Mouse (Mus musculus) embryo, embryonic 9.5 days (tissue): ENCODE results near the gene Rufy4.
"Not testable (repeated sequence)": the region's sequence is repeated elsewhere in the genome, so short reads cannot be mapped to it uniquely, and the experiment has no call there.

ENCODE experiments used
- DNase-seq: peaks from one replicate; pipeline ENCODE4 v3.0.0-alpha.2; 2017; ENCODE audit errors: extremely low spot score

Rufy4 gene

DNA sequence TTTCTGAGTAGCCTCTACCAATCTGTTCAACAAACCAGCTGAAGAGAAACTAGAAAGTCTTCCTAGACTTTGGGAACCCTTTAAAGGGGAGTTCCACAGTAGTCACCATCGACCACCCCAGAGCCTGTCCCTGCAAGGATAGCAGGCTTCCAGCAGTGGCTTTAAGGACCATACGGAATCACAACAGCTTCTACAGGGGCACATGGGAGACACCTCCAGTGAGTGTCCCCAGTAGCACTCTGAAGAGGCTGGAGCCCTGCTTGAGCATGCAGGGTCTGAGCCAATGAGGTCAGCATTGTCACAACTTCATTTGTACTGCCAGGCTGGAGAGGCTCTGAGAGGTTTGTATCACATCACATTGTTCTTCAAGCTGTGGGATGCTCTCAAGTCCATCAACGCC lies 24.8 kb downstream of the Rufy4 start:
- DNase-seq, result no peak

DNA sequence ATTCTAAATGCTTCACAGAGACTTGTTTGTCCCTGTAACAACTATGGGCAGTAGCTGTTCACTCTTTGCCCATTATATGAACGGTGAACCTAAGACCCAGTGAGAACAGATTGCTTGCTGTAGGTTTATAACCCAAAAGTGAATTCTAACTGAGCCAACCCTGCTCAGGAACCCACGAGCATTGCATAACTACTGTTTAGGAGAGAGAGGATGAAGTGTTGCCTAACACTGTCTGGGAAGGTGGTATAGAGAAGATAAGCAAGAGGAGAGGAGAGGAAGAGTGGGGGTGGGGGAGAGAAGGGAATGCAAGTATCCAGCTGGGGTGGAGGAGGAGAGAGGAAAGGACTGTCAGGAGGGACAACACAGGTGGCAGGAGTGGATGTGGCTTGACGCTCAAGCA lies 25.8 kb downstream of the Rufy4 start:
- DNase-seq, result no peak

DNA sequence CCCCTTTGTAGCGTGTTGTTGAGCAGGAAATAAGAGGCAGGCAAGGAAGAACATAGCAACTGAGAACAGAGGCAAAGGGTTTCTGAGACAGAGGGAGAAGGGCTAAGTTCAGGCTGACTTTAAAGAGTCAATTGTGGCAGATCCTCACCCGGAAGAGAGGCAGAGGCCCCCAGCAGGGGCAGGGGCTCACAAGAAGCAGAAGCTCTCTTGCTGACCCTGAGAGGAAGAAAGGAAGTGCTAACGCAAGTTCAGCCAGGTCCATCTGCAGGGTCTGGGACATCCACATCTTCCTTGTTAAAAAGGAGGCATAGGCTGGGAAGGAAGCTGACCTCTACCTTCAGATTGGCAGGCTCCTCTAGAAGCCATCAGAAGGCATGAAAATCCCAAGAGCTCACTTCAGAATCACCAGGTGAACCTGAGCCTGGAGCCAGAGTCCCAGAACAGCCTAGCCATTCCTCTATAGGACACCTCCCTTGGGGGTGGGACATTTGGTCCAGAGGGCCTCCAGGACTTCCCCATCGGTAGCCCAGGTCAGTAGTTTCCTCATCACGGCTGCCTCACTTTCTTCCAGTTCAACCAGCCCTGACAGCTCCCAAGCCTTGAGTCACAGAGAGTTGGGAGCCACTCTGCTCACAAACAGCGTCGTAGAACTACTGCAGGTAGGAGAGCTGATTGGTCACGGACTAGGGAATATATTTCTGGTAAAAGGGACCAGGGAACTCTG lies 28.3 kb downstream of the Rufy4 start, which contains the start of gene Cxcr2:
Gene Cxcr2 (plus strand): TSS at position 529 of the 724 bp plus-strand sequence.
- DNase-seq, result no peak

DNA sequence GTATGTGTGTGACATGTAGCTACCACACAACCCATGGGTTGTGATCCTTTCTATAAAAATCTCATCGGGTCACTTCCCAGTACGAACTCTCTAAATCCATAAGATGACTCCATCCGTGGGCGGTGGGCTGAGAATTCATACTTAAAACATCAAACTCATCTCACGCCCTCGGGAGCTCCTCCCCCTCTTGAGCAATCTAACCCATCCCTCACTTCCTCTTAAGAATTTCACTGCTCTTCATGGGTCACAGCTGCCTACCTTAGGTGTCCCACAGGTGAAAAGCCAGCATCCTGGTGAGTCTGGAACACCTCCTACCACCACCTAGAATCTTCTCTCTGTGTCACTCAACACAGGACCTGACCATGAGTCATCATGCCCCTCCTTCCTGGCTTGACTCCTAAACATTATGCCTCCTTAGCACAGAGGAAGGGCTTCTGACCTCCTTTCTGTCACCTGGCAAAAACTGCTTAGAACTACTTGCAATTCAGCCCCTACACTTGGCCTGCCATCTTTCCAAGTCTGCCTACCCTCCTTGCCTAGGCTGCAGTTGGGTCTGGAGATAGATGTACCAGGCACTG lies 30.2 kb downstream of the Rufy4 start:
- DNase-seq, result no peak

DNA sequence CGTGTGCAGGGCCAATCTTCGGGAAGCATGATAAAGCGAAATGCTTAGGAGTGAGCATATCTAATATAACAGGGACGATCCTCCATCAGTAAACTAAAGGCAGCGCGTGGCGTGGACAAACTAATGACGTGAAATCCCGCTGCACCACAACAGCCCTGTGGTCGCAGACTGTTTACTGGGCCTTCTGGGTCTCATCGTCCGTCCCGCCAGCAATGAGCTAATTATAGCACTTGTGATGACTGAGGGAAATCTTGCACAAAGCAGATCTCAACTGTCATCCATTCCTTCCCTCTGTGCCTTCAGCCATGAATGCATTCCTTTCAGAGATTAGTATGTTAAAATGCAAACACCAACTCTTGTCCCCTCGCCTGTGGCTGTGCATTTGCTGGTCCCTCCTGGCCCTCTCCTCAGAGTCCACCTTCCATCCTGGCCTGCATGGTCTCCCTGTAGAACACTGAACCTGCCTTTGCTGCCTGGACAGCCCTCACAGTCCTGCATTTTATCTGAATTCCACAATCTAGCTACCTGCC lies 31.1 kb downstream of the Rufy4 start:
- no peak for DNase-seq

DNA sequence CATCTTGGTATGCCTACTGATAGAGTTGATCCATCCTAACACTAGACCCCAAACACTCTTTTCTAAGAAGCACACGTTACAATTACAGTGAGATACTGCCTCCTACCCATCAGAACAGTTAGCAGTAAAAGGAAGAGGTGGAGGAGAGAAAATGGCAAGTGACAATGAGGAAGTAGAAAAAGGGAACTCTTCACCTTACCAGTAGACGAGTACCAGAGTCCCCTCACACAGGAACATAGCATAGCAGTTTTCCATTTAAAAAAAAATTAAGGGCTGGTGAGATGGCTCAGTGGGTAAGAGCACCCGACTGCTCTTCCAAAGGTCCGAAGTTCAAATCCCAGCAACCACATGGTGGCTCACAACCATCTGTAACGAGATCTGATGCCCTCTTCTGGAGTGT lies 34.3 kb downstream of the Rufy4 start:
- DNase-seq, result not testable (repeated sequence)

DNA sequence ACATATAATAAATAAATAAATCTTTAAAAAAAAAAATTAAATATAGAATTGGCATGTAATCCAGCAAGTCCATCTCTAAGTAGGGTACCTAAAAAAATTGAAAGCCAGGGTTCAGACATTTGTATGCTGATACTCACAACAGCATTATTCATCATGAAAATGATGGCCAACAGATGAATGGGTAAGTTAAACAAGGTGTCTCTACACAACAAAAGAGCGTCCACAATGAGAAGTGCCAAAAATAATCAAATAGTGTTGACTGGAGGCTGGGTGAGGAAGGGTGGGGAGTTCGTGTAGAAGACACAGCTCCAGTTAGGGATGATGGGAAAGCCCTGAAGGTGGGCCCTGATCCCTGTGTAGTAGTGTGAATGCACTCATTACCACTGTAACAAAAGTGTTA lies 34.7 kb downstream of the Rufy4 start:
- no peak for DNase-seq

DNA sequence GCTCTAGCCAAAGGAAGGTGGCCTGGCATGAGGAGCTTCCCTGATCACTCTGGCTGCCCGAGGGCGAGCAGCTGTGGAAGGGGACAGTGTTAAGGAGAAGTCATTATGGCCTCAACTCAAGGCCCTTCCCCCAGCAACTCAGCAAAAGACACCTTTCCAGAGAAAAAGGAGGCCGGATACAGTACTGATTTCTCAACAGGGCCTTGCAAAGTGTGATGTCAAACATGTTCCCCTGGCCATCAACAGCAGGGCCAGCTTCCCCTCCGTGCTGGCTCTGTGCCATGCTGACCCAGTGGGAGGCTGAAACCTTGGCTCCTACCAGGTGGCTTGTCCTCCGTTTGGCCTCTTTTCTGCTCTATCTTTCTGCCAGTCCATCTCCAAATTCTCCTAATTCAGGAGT lies 41.8 kb downstream of the Rufy4 start:
- no peak for DNase-seq

DNA sequence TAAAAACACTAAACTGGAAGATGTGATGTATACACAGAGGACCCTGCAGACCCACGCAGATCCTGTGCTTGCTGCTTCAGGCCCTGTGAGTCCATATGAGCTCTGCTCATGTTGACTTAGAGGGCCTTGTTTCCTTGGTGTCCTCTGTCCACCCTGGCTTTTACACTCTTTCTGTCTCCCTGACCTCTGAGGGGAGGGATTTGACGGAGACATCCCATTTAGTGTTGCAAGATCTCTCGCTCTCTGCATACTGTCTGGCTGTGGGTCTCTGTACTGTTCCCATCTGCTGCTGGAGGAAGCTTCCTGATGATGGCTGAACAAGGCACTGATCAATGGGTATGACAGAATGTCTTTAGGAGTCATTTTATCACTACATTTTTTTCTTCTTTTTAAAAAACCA lies 44.4 kb downstream of the Rufy4 start:
- no peak for DNase-seq

DNA sequence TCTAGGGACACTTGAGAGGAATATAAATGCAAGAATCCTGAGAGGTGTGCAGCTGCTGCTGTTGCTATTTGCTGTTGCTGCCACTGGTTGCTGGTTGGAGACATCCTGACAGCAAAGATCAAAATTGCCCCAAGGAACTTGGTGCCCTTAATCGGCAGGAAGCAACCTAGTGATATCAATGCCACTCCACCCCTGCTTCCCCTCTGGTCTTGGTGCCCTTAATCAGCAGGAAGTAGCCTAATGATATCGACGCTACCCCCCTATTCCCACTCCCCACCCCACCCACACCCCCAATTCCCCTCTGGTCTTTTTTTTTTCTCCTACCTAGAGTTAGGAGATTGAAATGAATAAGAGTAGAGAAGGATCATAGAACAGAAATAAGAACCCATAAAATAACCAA lies 47.4 kb downstream of the Rufy4 start:
- no peak for DNase-seq

DNA sequence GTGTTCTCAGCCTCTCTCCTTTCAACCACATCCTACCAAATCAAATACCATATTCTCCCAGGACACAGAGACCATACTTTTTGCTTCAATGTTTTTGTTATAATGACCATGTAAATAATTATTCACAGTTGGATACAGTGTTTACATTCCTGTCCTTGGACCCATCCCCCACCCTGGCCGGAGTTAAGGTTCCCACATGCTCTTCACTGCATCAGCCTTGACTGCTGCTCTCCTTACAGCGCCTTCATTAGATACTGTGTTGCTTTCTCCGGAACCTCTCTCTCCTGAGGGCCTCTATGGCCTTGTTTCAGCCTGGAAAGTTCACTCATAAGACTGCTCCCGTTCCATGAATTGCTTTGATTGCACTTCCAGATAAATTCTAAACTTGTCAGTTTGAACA lies 50.4 kb downstream of the Rufy4 start:
- DNase-seq, result no peak

DNA sequence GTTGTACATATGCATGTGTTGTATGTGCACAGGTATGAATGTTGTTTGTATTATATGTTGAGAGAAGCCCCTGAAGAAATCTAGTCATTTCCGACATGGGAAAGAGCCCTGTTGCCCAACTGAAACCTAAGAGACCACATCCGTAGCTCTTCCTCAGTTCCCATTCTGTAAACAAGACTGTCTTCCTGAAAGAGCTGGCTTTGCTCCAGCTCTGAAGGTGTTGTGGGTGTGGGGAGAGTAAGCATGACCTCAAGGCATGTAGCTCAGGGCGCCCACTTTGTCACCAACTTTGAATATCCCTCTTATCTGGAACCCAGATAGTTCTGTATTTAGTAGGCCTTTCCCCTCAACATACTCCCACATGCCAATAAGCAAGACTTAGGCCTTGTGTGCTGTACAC lies 53.3 kb downstream of the Rufy4 start:
- DNase-seq, result no peak

DNA sequence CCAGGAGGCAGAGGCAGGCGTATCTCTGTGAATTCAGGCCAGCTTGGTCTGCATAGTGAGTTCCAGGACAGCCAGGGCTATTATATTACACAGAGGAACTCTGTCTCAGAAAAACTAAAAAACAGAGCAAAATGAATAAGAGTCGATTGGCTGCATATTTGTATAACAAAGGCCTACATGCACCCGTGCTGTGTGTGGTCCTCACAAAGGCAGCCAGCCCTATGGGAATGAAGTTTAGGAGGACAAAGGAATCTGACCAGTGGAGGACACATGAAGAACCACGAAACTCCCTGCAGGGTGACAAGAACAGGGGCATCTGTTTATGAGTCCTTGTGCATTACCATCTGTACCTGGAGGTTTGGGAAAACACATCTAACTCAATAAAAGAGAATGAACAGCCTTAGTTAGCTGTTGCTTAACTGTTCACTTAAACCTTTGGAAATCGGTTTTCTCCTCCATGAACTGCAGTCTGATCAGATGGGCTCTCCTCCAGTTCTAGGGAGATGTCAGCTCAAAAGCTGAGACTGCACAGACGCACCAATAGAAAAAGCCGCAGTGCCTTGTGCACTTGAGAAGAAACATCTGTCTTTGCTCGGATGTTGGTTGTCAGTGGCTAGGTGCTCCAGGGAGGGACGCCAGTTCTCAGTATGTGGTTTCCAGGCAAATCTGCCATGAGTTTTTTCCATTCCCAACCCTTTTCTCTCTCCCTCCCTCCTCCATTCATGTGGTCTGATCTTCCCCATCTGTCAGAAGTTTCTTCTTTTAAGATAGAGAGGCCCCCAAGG lies 54.5 kb downstream of the Rufy4 start:
- DNase-seq, result peak; percentile 2

DNA sequence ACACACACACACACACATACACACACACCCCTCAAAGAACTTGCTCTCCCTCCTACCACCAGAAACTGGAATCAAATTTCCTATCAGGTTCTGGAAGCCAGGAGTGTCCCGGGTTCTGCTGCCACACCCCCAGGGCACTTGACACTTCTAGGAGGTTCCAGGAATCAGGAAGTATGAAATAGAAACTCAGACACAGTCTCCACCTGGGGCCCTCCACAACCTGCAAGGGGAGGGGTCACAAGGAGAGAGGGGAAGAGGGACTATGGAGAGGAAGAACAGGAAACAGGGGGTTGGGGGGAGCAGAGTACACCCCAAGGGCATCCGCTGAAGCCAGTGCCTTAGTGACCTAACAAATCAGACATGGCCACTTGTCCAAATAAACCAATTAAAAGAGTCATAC lies 56.1 kb downstream of the Rufy4 start:
- DNase-seq, result no peak

DNA sequence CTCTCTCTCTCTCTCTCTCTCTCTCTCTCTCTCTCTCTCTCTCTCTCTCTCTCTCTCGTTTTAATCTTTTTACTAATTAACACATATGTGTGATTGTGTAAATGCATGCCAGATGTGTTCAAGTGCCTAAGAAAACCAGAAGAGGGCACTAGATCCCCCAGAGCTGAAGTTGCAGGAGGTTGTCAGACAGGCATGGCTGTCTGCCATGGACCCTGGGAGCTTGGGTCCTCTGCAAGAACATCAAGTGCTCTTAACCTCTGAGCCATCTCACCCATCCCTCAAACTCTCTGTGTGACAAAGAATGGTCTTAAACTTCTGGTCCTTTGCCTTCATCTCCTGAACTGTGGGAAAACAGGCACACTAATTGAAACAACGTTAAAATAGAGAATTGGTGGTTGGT lies 57.7 kb downstream of the Rufy4 start:
- no peak for DNase-seq

DNA sequence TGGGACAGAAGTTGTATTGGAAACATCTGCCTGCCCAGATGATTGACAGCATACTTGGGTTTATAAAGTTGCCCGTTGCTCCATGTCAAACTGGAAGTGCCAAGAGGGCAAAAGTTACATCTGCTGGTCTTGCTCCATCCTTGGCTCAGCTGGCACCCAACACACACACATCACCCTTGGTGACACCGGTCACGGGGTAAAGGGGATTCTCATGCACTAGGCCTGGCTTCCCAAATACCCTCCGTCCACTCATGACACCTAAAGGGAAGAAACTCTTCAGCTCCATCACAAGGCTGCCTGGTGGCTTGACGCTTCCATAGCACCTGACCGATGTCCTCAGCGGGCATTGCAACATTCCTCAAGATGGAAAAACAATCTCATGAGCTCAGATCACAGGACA lies 65.1 kb downstream of the Rufy4 start:
- DNase-seq, result no peak

DNA sequence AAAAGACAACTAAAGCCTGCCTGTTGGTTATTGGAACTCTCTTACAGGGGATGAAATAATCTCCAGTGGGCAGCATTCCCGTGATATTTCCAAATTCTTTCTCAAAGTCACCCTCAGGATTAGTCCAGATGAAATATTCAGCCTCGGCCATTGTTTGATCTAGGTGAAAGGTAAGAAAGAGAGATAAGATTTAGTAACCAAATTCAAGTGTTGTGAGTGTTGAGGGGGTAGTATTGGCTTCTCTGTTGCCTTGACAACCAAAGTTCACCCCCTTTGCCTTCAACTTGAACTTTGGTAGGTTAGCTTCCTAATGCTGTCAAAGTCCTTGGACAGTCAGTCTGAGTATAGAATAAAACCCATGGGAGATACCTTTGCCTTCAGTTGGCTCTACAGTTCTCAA lies 67.4 kb downstream of the Rufy4 start:
- DNase-seq, result no peak

DNA sequence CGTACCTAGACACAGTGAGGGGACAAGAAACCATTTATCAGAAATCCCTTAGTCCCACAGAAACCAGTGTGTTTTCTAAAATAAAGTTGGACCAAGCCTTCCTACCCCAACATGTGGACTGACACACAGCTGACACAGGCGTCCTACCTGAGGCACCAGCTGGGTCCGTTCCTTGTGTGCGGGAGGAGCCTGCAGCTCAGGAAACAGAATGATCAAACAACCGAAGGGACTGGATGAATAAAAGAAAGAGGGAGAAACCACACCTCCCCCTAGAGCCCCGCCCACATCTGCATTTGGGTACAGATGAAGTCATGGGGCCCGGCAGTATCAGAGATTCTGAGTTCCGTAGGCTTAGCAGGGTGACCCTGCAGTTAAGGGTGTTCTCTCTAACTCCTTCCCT lies 69.1 kb downstream of the Rufy4 start, which contains the start of gene Cxcr1:
Gene Cxcr1 (minus strand): TSS at position 187 of the 400 bp plus-strand sequence.
- DNase-seq, result no peak

DNA sequence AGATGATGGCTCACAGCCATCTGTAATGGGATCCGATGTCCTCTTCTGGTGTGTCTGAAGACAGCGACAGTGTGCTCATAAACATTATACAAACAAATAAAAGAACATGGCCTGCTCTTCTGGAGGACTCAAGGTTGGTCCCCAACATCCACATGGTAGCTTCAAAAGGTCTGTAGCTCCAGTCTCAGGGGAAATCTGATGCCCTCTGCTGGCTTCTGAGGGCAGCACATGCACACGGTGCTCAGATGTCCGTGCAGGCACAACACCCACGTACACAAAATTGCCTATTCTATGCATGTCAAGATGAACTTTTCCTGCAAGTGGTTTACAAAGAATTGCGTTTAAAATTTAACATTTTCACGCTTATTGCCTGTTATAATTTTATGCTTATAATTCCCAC lies 70.6 kb downstream of the Rufy4 start:
- DNase-seq, result peak; percentile 22

DNA sequence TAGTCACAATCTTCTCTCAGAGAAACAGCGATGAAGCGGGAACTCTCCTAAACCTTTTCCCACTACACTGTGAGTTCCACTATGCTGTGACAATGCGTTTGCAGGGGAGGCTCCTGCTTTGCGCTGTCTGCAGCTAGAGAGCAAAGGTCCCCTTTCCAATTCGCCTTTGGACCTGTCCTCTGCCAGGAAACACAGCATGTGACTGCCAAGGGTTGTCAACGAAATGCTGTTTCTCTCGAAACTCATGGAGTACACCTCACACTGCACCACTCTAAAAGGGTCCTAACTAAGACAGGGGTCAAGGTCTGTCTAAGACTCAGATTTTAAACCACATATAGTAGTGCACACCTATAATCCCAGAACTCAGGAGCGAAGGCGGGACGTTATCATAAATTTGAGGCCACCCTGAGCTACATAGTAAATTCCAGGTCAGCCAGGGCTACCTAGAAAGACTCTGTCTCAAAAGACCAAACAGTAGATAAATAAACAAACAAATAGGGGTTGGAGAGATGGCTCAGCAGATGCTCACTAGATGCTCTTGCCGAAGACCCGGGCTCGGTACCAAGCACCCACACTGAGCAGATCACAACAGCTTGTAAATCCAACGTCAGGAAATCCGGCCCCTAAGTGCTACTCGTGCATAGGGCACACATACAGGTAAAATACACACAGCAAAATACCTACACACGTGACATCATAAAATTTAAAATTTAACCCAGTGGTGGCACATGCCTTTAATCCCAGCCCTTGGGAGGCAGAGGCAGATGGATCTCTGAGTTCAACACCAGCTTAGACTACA lies 71.5 kb downstream of the Rufy4 start:
- no peak for DNase-seq
